ENCODE assay signal across 9 mouse cellular contexts in the genomic region with DNA sequence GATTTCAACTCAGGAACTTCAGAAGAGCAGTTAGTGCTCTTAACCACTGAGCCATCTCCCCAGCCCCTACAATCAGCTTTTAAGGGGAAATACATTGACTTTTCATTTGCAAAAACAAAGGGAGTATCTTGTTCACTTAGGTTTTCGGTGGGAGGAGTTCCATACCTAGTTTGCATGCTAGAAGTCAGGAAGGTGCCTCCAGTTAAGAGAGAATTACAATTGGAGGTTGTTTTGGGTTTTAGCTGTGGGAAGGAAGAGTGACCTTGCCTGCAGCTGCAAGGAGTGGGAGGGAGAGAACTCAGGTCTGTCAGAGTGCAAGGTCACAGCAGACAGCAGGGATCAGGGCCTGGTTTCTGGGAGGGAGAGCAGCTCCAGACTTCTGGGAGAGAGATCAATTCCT.
"Had no signal": no experiment of that assay in that cellular context is flagged by ENCODE, and none has a peak within 500 bp of the region (broad histone marks: within the 10 kb centered on the region; RNA-seq: fewer than 3 reads in every experiment).

No protein-coding gene starts in this region.

- DNase-seq: kidney, adult 18-20 months; kidney, postnatal 25 days; layer of hippocampus, adult 9-11 months; liver; lung, adult 18-20 months; lung, postnatal 10 days; lung, postnatal 36 days; retina, postnatal 1 day; thymus, postnatal 25 days had no signal
